Mouse (Mus musculus) A20 (cell line): Measurements from ENCODE around the gene Galk2.

Experiments used
- DNase-seq: peaks from one replicate; pipeline ENCODE4 v3.0.0-alpha.2; 2011; ENCODE audit warnings: low read depth, low spot score

Galk2 gene

GRCm38 (mm10) chr2:125858521-125859280, at the start of gene Galk2, which contains the start of gene Cops2:
Galk2 (plus strand) TSS chr2:125859109.
Cops2 (minus strand) TSS chr2:125859139.
- peak; percentile 96 for DNase-seq

- no peak for DNase-seq
Observed at GRCm38 (mm10) chr2:125809551-125809950, 49.4 kb upstream of the Galk2 start.

GRCm38 (mm10) chr2:125811332-125811731, 47.6 kb upstream of the Galk2 start:
- DNase-seq: no peak

GRCm38 (mm10) chr2:125813972-125814595, 44.8 kb upstream of the Galk2 start:
- DNase-seq: no peak

DNA sequence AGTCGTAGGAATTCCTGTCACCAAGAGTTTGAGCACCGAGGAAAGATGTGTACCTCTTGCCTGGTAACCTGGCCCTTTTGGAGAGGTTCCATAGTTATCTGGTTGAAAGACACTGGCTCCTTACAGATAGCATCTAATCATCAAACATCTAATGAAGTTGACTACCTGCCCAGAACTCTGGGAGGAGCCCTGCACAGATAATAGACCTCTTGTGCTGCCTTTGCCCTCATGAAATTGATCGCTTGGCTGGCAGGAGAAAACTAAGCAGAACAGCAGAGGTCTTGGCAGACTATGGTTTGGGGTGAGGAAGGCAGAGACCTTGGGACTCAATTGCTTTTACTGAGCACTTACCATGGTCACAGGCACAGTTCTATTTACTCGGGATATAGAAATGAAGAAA, 38.5 kb upstream of the Galk2 start:
- DNase-seq: no peak

DNA sequence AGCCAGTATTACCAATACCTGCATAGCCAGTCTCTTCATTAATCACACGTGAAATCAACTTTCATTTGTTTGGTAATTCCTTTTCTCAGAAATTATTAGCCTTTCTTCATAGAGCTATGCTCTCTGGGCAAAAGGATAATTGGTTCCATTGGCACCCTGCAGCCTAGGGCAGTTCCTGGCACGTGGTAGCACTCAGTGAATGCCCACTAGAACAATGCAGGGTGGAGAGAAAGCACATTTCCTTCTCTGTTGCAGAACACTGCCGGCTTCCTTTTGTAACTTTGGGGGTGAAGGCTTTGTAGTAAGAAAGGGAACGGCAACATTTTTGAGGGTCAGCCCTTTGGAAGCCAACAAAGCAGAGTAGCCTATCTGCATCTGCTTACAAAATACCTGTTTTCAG, 32.7 kb upstream of the Galk2 start:
- DNase-seq: no peak

GRCm38 (mm10) chr2:125827898-125828297, 31.0 kb upstream of the Galk2 start:
- DNase-seq: no peak

DNA sequence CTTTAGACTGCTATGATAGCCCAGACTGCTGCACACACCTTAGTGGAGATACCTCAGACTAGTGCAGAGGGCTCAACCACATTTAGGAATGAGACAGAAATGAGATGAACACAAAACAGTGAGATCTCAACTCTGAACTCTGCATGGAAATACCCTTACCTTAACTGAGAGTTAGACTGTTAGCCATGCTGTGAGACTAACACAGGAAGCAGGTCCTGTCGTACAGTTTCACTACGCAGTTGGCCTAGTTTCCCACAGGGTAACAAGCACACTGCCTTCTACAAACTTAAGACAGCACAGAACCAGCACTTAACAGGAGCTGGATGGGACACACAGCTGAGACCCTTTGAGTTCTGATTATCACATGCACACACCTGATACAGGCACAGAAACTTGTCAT, 29.0 kb upstream of the Galk2 start:
- DNase-seq: no peak

- DNase-seq: no peak
Observed at GRCm38 (mm10) chr2:125838091-125838490, 20.8 kb upstream of the Galk2 start.

DNA sequence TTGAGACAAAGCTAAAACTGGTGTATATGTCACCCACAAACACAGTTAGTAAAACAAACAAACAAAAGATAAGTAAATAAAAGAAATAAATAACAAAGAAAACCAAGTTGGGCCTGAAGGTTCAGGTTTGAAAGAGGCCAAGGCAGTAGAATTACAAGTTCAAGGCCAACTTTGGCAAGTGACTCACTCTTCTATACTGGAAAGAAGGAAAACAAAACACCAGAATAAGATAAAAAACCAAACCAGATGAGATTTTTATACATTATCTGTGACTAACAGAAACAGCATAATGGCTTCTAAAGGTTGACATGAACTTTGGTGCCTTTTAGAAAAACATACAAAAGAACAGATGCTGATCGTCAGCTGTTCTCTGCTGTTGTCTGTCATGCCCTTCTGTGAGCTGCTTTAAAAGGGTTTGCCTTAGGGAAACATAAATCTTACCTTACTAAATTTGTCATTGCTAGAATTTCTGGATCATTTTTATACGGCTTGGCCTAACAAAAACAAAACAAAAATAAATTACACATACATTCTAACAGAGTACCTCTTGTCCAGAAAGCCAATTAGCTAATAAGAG, 20.1 kb upstream of the Galk2 start:
- DNase-seq: no peak

- no peak for DNase-seq
Observed at GRCm38 (mm10) chr2:125851237-125851636, 7.7 kb upstream of the Galk2 start.

DNA sequence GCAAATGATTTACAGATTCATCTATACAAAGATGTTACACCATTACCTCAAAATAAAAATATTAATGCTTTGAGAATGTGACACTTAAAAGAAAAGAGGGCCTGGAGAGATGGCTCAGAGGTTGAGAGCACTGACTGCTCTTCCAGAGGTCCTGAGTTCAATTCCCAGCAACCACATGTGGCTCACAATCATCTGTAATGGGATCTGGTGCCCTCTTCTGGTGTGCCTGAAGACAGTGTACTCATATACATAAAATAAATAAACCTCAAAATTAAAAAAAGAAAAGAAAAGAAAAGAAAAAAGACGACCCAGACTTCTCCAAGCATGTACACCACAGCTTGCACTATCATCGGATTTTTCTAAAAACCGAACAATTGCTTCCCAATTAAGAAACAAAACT, 1.2 kb upstream of the Galk2 start:
- DNase-seq: no peak

GRCm38 (mm10) chr2:125863799-125864198, 4.9 kb downstream of the Galk2 start:
- no peak for DNase-seq

DNA sequence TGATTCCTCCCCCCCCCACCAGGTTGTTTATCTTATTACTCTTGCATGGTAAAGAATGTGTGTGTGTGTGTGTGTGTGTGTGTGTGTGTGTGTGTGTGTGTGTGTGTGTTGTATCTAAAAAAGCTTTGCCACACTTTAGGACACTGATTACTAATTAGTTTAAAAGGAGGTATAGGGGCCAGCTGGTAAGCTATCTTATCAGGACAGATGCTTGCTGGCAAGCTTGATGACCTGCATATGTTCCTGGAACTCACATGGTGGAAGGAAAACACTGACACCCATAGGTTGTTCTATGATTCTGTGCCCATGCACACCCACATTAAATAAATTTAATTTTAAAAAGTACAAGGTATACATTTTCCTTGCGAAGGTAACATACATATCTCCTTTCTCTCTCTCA, 5.6 kb downstream of the Galk2 start:
- no peak for DNase-seq

- DNase-seq: no peak
Observed at GRCm38 (mm10) chr2:125865585-125865984, 6.7 kb downstream of the Galk2 start.

- DNase-seq: peak; percentile 86
Observed at GRCm38 (mm10) chr2:125866058-125866740, 7.3 kb downstream of the Galk2 start.

DNA sequence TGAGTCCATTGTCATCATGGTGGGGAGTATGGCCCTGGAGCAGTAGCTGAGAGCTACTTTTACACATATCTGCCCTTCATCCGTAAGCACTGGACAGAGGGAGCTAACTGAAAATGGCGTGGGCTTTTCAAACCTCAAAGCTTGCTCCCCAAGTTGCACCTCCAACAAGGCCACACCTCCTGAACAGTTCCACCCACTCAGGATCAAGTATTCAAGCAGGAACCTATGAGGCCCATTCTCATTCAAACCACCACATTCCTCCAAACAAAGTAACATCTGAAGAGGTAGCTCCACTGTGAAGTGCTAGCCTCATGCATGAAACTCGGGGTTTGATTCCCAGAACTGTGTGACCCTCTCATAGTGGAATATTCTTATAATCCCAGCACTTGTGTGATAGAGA, 9.4 kb downstream of the Galk2 start:
- no peak for DNase-seq

- DNase-seq: no peak
Observed at GRCm38 (mm10) chr2:125870159-125870558, 11.2 kb downstream of the Galk2 start.

DNA sequence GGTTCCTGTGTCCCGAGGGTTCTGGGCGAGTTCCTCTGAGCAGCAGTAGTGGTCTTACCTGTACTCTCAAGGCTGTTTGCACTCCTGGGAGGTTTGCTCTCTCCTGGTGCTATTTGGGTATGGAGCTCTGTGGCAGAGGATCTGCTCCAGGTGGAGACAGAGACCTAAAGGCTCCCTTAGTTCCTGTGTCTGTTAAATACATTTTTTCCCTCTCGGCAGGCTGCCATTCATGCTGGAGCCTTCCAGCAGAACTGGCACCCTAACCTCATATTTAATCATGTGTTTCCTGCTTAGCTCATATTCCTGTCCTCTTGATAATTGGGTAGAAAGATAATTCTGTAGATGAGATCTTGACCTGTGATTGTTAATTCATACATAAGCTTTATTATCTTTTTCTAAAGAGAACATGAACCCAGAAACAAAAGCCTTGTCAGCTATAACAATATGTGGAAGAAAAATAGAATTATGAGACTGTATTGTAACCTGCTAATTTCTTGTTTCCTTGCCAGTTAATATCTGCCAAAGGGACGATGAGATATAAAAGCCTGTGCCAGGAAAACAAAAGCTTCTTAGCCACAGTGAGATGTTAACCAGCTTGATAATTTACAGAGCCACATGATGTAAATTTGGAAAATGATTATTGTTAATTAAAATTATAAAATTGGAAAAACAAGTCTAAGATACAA, 27.1 kb downstream of the Galk2 start:
- DNase-seq: no peak

DNA sequence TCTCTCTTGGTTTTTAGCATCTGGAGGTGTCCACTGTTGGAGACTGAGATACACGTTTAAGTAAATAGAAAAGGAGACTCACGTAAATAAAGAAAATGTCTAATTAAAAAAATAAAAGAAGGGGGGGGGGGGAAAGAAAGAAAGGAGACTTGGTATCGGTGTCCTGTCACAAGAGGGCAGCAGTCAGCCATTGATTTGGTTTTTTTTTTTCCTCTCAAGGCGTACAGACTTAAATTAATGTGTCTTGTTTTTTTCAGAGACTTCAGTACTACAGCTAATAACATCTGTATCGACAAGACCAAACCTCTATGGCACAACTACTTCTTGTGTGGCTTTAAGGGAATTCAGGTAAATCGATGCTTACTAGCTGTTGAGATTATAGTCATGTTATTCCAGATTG, 34.2 kb downstream of the Galk2 start:
- peak; percentile 57 for DNase-seq

GRCm38 (mm10) chr2:125895099-125895498, 36.2 kb downstream of the Galk2 start:
- no peak for DNase-seq

- no peak for DNase-seq
Observed at GRCm38 (mm10) chr2:125896355-125896754, 37.4 kb downstream of the Galk2 start.
